Mouse (Mus musculus) olfactory bulb, adult 2 months (tissue): Measurements from ENCODE around the gene Hnrnpab.

Experiments used
- CTCF ChIP-seq: fragments of 200-500 bp; IDR thresholded peaks from 2 replicates; pipeline ENCODE4 v1.5.1; 2012; ENCODE audit warnings: low read depth, mild to moderate bottlenecking, low read length, moderate library complexity; ENCODE audit not compliant: insufficient read depth
- POLR2A ChIP-seq: fragments of 200-500 bp; IDR thresholded peaks from 2 replicates; pipeline ENCODE4 v1.6.1; 2012; ENCODE audit warnings: mild to moderate bottlenecking, low read depth, low read length, moderate library complexity; ENCODE audit not compliant: insufficient read depth

DNA sequence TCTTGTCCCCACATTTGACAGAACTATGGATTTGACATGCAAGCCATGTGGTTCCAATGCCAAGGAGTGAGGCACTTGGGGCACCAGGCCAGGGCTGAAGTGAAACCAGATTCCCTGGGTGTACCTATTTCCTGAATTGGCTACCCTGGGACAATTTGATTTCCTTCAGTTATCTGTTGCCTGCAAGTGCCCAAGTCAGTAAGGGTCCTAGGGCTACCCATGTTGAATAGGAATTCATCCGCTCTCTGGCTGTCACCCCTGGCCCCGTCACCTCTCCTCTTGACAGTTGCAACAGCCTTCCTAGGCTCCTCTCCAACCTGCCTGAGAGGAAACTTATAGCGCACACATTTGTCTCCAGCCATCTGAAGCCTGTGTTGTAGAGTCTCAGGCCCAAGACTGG is 48.2 kb upstream of the Hnrnpab start:
- no peak for TF ChIP-seq POLR2A
- TF ChIP-seq CTCF = no peak
